Mouse (Mus musculus) cerebellum, adult 8-10 months (tissue): Measurements from ENCODE around the gene Hoxb2.

Experiments used
- DNase-seq: peaks from one replicate; pipeline ENCODE4 v3.0.0; 2022

The Hoxb2 gene

GRCm38 (mm10) chr11:96337026-96337425 lies 13.3 kb upstream of the Hoxb2 start:
- no peak for DNase-seq

- no peak for DNase-seq
Measured at GRCm38 (mm10) chr11:96338957-96339855, 11.1 kb upstream of the Hoxb2 start.

GRCm38 (mm10) chr11:96340698-96341365 lies 9.5 kb upstream of the Hoxb2 start:
- no peak for DNase-seq

DNA sequence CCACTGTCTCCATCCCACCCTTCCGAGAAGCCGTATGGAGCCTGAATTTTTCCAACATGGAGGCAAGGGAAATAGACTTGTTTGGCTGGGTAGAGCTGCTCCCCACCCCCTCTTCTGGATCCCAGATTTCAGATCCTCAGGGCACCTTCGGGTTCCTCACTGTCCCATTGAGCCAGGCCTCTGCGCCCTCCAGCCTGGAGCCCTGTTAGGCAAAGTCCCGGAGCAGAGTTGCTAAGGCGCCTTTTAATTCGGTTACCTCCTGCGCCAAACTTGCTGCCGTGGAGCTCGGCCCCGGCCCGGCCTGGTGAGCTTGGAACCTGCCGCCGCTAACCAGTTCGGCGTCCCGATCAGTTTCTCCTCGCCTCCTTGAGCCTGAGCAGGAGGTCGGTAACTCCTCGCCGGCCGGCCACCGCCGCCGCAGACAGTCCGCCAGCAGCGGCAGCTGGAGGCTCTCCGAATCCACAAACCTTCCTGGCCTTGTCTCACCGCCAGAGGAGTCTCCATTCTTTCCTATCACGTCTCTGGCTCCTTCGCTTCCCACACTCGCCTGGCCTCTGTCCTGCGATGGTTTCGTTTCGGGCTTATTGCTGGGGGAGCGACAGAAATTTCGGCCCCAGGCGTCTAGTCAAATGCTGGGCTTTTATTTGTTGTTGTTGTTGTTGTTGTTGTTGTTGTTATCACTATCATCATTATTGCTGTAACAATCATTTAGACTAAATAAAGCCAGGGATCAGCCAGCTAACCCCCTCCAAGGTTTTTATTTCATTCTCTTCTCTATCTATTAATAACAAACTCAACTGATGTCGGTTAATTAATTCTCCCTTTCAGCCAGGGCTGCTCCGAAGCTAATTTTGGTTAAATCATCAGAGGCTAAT lies 8.4 kb upstream of the Hoxb2 start:
- no peak for DNase-seq

DNA sequence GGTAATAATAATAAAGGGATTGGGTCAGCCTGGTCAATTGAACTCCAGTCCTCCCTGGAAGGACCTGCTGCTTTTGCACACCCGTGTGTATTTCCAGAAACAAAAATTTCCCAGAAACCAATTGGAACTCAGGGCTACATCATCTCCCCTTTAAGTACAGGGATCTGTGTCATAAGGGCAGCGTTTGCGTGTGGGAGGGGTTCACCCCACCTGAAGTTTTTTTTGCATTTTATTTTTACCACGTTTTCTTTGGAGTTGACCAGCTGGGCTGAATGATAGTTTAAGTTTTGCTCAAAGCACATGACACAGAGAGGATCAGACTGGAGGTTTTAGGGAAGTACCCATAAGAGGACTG lies 7.8 kb upstream of the Hoxb2 start:
- DNase-seq = no peak

- no peak for DNase-seq
Measured at GRCm38 (mm10) chr11:96343206-96343745, 7.0 kb upstream of the Hoxb2 start.

DNA sequence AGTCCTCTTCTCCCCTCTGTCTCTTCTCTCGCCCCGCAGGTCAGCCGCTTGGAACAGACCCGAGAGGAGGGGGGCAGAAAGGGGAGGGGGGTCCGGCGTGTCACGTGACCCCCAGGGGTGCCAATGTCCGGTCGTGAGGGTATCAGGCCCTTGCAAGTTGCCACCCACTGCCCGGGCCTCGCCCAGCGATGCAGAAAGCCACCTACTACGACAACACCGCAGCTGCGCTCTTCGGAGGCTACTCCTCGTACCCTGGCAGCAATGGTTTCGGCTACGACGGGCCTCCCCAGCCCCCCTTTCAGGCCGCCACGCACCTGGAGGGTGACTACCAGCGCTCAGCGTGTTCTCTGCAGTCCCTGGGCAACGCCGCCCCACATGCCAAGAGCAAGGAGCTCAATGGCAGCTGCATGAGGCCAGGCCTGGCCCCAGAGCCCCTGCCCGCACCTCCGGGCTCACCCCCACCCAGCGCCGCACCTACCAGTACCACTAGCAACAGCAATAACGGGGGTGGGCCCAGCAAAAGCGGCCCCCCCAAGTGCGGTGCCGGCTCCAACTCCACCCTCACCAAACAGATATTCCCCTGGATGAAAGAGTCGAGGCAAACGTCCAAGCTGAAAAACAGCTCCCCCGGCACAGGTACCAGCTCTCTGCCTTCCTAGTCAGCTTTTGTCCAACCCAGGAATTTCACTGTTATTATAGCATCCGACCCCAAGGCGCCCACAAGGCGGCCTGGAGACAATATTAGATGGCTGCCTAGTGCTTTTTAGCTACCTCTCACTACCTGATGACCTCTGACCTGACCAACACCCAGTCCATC lies 6.1 kb upstream of the Hoxb2 start:
- DNase-seq = no peak

DNA sequence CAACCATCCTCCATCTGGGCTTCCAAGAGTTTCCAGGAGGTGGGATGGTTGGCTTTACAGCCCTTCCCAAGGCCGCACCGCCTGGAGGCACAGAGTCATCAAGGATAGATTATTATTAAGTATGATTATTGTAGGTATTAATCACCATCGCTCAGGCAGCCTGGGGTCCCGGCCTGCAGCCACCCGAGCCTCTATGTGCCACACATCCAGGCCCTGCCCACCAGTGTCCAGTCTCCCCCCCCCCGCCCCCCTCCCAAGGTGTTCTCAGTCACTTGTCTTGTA lies 5.5 kb upstream of the Hoxb2 start:
- DNase-seq = no peak

DNA sequence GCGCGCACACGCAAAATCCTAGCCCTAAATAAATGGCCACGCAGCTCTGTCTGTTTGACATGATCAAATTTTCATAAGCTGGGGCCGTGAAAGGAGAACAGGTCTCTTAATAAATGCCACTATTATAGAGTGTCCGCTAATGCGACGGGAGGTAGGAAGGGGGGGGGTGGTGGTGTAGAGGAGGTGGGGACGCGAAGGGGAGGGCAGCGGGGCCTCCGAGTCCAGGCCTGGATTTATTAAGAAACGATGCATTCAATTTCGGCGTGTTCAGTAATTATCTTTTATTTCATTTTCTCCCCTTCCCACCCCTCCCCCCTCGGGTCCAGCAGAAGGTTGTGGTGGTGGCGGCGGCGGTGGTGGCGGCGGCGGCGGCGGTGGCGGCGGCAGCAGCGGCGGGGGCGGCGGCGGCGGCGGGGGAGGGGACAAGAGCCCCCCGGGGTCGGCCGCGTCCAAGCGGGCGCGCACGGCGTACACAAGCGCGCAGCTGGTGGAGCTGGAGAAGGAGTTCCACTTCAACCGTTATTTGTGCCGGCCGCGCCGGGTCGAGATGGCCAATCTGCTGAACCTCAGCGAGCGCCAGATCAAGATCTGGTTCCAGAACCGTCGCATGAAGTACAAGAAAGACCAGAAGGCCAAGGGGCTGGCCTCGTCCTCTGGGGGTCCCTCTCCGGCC lies 5.0 kb upstream of the Hoxb2 start:
- no peak for DNase-seq

GRCm38 (mm10) chr11:96345893-96346806 lies 4.2 kb upstream of the Hoxb2 start:
- DNase-seq = no peak

- no peak for DNase-seq
Measured at GRCm38 (mm10) chr11:96346916-96347520, 3.3 kb upstream of the Hoxb2 start.

DNA sequence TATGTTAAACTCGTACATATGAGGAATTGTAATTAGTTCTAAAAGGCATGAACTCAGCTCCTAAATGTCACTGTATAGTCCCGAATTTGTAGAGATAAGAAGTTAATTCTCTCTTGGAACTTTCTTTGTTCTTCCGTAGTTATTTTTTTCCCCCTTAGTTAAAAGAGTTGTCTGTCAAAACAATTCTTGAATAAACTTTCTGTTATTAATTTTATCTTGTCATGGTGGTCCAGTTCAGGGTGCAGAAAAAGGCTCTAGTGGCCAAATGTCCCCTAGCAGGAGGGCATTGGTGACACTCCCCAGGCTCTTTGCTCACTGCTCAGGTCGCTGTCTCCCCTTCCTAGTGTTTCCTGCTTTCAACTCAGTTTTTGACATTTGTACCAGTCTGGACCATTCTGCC lies 2.6 kb upstream of the Hoxb2 start:
- no peak for DNase-seq

- no peak for DNase-seq
Measured at GRCm38 (mm10) chr11:96348141-96348928, 2.0 kb upstream of the Hoxb2 start.

DNA sequence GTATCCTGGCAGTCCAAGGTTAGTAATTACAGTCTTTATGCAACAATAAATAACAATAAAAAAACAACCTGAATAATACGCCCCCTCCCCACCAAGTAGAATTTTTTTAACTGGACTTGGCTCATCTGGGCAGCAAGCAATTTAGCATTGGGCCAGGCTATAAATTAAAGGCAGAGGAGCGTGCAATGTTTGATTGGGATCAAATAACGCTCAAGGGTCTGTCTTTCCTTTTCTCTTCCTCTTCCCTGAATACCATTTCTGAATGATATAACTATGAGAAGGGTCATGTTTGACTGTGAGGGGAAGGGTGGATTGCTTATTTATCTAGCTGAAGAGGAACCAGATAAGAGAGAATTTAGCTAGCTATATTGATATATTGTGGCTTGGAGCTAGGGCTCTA lies 1.3 kb upstream of the Hoxb2 start:
- DNase-seq = no peak

- no peak for DNase-seq
Measured at GRCm38 (mm10) chr11:96349491-96350340, 609 bp upstream of the Hoxb2 start.

GRCm38 (mm10) chr11:96350791-96351190 lies 466 bp downstream of the Hoxb2 start:
- no peak for DNase-seq

DNA sequence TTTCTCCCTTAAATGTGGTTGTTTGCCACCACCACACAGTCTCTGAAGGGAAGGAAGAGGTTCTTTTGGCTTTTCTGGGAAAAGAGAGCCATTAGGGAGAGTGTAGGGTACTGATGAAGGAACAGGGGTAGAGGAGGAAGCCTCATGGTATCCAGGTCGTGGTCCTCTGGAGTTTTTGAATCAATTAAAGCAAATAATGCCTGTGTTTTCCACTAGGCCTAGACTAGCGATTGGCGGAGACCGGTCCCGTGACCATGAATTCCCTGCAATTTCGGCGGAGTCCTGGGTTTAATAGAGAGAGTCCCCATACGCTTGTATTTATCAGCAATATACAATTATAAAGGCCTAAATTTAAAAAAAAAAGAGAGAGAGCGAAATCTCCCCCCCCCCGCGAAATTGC lies 987 bp downstream of the Hoxb2 start:
- DNase-seq = no peak

- DNase-seq = no peak
Measured at GRCm38 (mm10) chr11:96351831-96352230, 1.5 kb downstream of the Hoxb2 start.
